ENCODE assay signal across 9 mouse cellular contexts in the genomic region with DNA sequence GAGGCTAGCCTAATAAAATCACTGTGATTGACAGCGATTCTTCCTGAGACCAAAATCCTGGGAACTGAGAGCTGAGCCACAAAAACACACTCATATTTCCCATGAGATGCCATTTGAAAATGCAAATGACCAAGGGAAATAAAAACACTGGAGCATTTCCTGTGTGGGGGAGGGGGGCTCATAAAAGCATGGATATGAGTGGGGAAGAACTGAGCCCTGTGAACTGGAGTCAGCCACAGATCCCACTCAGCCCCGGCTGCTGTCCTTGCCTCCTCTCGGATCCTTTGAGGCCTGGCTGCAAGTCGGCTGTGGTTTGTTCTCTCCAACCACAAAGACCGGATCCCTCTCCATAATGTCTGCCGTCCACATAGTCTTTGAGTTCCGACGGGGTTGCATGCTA.
A peak's percentile ranks its signal among the peaks of the same experiment; 100 is the strongest.
DNase-seq lines count a peak whose midpoint lies in the region; ATAC-seq and TF ChIP-seq lines count a peak whose summit lies in the region.
"Had no signal": no experiment of that assay in that cellular context is flagged by ENCODE, and none has a peak within 500 bp of the region (broad histone marks: within the 10 kb centered on the region; RNA-seq: fewer than 3 reads in every experiment).

No protein-coding gene starts in this region.

- TF ChIP-seq CTCF in lung, adult 2 months (IDR thresholded peaks at IDR 0.05; ENCODE audit: insufficient read depth, low read length), result no peak

- no peaks in the 10 kb centered on the region for H3K27me3 ChIP-seq in lung, embryonic 16.5 days (ENCODE audit: control insufficient read depth, insufficient read depth, low read depth, low read length)
- no peaks in the 10 kb centered on the region for H3K27me3 ChIP-seq in embryonic facial prominence, embryonic 15.5 days
- H3K27me3 ChIP-seq in kidney, embryonic 15.5 days, result no peaks in the 10 kb centered on the region
- no peaks in the 10 kb centered on the region for H3K27me3 ChIP-seq in myocyte (ENCODE audit: control insufficient read depth, insufficient read depth, insufficient read length)

- DNase-seq in lung, adult 2 months, result no peak
- DNase-seq in cerebellum, adult 11-12 months, result no peak
- DNase-seq: gastrocnemius, postnatal 25 days; liver had no signal

- peak overlapping the region; percentile 27; the same call in 1 of the 2 replicates for H3K27ac ChIP-seq in lung, embryonic 16.5 days (ENCODE audit: low read length)
- H3K27ac ChIP-seq in embryonic facial prominence, embryonic 15.5 days (replicated peaks), result peak overlapping the region; percentile 74
- H3K27ac ChIP-seq in kidney, embryonic 15.5 days, result peak overlapping the region; percentile 78

- H3K9me3 ChIP-seq in lung, embryonic 16.5 days (ENCODE audit: control insufficient read depth, low read length), result no peaks in the 10 kb centered on the region
- H3K9me3 ChIP-seq in embryonic facial prominence, embryonic 15.5 days (replicated peaks), result no peaks in the 10 kb centered on the region
- H3K9me3 ChIP-seq in kidney, embryonic 15.5 days (replicated peaks), result no peaks in the 10 kb centered on the region

- 67% methylated on average over 8 of the region's 8 CpGs for WGBS in lung, embryonic 16.5 days
- 62% methylated on average over 8 of the region's 8 CpGs for WGBS in lung, adult 2 months
- 40% methylated on average over 8 of the region's 8 CpGs for WGBS in embryonic facial prominence, embryonic 15.5 days
- WGBS in kidney, embryonic 15.5 days, result 54% methylated on average over 8 of the region's 8 CpGs

- peaks cover 55% of the 10 kb centered on the region for H3K79me2 ChIP-seq in myocyte (ENCODE audit: control insufficient read depth, insufficient read depth)

- TF ChIP-seq POLR2A in lung, adult 2 months (IDR thresholded peaks at IDR 0.05; ENCODE audit: borderline replicate concordance, extremely low read depth, low read depth, low read length), result no peak
- no peak for TF ChIP-seq POLR2A in myocyte (IDR thresholded peaks at IDR 0.05; ENCODE audit: insufficient read length, low read depth)

- no peak overlapping the region for H3K4me2 ChIP-seq in lung, embryonic 16.5 days (ENCODE audit: low read depth, low read length)
- no peak overlapping the region for H3K4me2 ChIP-seq in embryonic facial prominence, embryonic 15.5 days (replicated peaks)
- peak overlapping the region; percentile 9; the same call in 1 of the 2 replicates for H3K4me2 ChIP-seq in kidney, embryonic 15.5 days
- peak overlapping the region; percentile 72 for H3K4me2 ChIP-seq in myocyte (ENCODE audit: low read depth)

- H3ac ChIP-seq in myocyte (ENCODE audit: control insufficient read depth, insufficient read length), result no peak overlapping the region

- no peaks in the 10 kb centered on the region for H3K36me3 ChIP-seq in lung, embryonic 16.5 days (ENCODE audit: control insufficient read depth, insufficient read depth, low read length)
- H3K36me3 ChIP-seq in embryonic facial prominence, embryonic 15.5 days, result no peaks in the 10 kb centered on the region
- H3K36me3 ChIP-seq in kidney, embryonic 15.5 days, result no peaks in the 10 kb centered on the region
- no peaks in the 10 kb centered on the region for H3K36me3 ChIP-seq in myocyte (ENCODE audit: control insufficient read depth, insufficient read depth)

- no peak overlapping the region for H3K9ac ChIP-seq in lung, embryonic 16.5 days (ENCODE audit: low read length)
- H3K9ac ChIP-seq in embryonic facial prominence, embryonic 15.5 days, result no peak overlapping the region
- H3K9ac ChIP-seq in kidney, embryonic 15.5 days, result no peak overlapping the region

- H3K4me3 ChIP-seq in lung, embryonic 16.5 days (ENCODE audit: low read length), result no peak overlapping the region
- H3K4me3 ChIP-seq in lung, adult 2 months (replicated peaks; ENCODE audit: extremely low read depth, low read depth, low read length), result no peak overlapping the region
- H3K4me3 ChIP-seq in embryonic facial prominence, embryonic 15.5 days (replicated peaks), result no peak overlapping the region
- H3K4me3 ChIP-seq in kidney, embryonic 15.5 days (replicated peaks), result no peak overlapping the region
- H3K4me3 ChIP-seq in myocyte, result no peak overlapping the region

- H3K4me1 ChIP-seq in lung, embryonic 16.5 days (replicated peaks; ENCODE audit: control insufficient read depth, insufficient read depth, low read length), result peaks cover 28% of the 10 kb centered on the region
- H3K4me1 ChIP-seq in lung, adult 2 months (ENCODE audit: control insufficient read depth, insufficient read depth, low read length), result peaks cover 2% of the 10 kb centered on the region; the same call in 1 of the 2 replicates
- H3K4me1 ChIP-seq in embryonic facial prominence, embryonic 15.5 days, result peaks cover 49% of the 10 kb centered on the region
- H3K4me1 ChIP-seq in kidney, embryonic 15.5 days, result peaks cover 39% of the 10 kb centered on the region

- ATAC-seq in lung, embryonic 16.5 days (ENCODE audit: low read depth), result no peak
- ATAC-seq in embryonic facial prominence, embryonic 15.5 days (ENCODE audit: insufficient number of reproducible peaks, low FRiP score, low TSS enrichment, low read depth), result peak; percentile 45; the same call in 1 of the 2 replicates
- 0 out of 2 replicates have a peak, but pooled peaks have one; percentile 46 for ATAC-seq in kidney, embryonic 15.5 days (replicated peaks; ENCODE audit: low FRiP score)
- ATAC-seq in megakaryocyte-erythroid progenitor cell, adult 5-6 weeks (replicated peaks; ENCODE audit: low FRiP score, low TSS enrichment, poor library complexity, severe bottlenecking), result no peak

TF ChIP-seq in myocyte, 11 proteins besides CTCF, POLR2A, EP300 and RAD21:
- TF ChIP-seq CEBPB (IDR thresholded peaks at IDR 0.05; ENCODE audit: insufficient read depth, poor library complexity, severe bottlenecking), result no peak
- peak in 2 of 3 experiments; percentile 21 to 46 for TF ChIP-seq MYOD1 (IDR thresholded peaks at IDR 0.05; ENCODE audit: control insufficient read depth in 1 of 3, insufficient read length in 2 of 3, low read depth in 2 of 3)
- TF ChIP-seq TCF3 (IDR thresholded peaks at IDR 0.05; ENCODE audit: insufficient read length, low read depth), result no peak
- TF ChIP-seq MYOG (IDR thresholded peaks at IDR 0.05; ENCODE audit: control insufficient read depth in 1 of 3, insufficient read depth in 1 of 3, insufficient read length in 2 of 3, low read depth in 2 of 3), result peak in 1 of 3 experiments; percentile 46

Comparison
In these comparisons a context has a peak if more than half of its experiments do, and no peak if none do; other contexts are left out.
1. ATAC-seq: peak in embryonic facial prominence, embryonic 15.5 days (single experiment) and kidney, embryonic 15.5 days (single experiment); none in lung, embryonic 16.5 days (single experiment) and megakaryocyte-erythroid progenitor cell, adult 5-6 weeks (single experiment).
2. H3K27ac ChIP-seq: peak in every context shown above with its lines; median percentile 78 in kidney, embryonic 15.5 days; 74 in embryonic facial prominence, embryonic 15.5 days; 27 in lung, embryonic 16.5 days.
3. H3K4me2 ChIP-seq: peak in kidney, embryonic 15.5 days (single experiment) and myocyte (single experiment); none in lung, embryonic 16.5 days (single experiment) and embryonic facial prominence, embryonic 15.5 days (single experiment).